Mouse (Mus musculus) brain, embryonic 14.5 days (tissue): Measurements from ENCODE around the gene Nucb2.

Experiments used
- CTCF ChIP-seq: fragments of 200-500 bp; IDR thresholded peaks from 2 replicates; pipeline ENCODE4 v1.5.1; 2012; ENCODE audit warnings: inconsistent platforms, mild to moderate bottlenecking, moderate library complexity, borderline replicate concordance; ENCODE audit not compliant: insufficient read depth, insufficient read length; ENCODE audit errors: extremely low read depth
- POLR2A ChIP-seq: fragments of 200-500 bp; IDR thresholded peaks from 2 replicates; pipeline ENCODE4 v1.6.1; 2012; ENCODE audit warnings: mild to moderate bottlenecking, inconsistent platforms, borderline replicate concordance; ENCODE audit not compliant: poor library complexity, insufficient read depth, insufficient read length, severe bottlenecking; ENCODE audit errors: extremely low read depth

- TF ChIP-seq CTCF (no peak), POLR2A (no peak)
Observed at GRCm38 (mm10) chr7:116484213-116484612, 20.0 kb upstream of the Nucb2 start.
